Mouse (Mus musculus): ENCODE data around the gene Shisa8.

Shisa8 gene

DNA sequence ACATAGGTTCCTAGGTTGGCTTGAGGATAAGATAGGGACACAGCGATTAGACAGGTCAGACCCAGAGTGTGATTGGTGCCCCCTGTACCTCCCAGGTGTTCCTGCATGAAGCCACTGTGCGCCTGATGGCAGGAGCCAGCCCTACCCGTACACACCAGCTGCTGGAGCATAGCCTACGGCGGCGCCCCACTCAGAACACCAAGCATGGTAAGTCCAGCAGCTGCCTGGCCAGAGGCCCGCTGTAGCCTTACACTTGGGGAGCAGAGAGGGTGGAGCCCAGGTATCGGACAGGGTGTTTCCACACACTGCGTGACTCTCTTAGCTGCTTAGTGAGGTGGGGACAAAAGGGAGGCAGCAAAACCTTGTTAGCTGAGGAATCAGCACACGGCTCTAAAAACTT, 9.5 kb downstream of the Shisa8 start:
- peak; percentile 48 for DNase-seq

- no peak for DNase-seq
These were observed 10.5 kb downstream of the Shisa8 start for GRCm38 (mm10) chr15:82202086-82202485.

DNA sequence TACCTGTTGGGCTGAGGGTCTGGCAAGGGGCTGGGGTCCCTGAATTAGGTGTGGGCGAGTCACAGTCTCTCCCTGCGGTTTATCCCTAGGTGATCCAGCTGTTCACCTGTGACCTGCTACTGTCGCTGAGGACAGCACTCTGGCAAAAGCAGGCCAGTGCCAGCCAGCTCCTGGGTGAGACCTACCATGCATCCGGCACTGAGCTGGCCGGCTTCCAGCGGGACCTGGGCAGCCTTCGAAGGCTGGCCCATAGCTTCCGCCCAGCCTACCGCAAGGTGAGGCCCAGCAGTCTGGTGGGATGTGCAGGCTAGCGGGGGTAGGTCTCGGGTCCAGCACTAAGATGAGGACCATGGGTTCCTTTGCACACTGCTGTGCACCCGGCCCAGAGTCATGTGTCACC, 13.1 kb downstream of the Shisa8 start:
- no peak for DNase-seq

DNA sequence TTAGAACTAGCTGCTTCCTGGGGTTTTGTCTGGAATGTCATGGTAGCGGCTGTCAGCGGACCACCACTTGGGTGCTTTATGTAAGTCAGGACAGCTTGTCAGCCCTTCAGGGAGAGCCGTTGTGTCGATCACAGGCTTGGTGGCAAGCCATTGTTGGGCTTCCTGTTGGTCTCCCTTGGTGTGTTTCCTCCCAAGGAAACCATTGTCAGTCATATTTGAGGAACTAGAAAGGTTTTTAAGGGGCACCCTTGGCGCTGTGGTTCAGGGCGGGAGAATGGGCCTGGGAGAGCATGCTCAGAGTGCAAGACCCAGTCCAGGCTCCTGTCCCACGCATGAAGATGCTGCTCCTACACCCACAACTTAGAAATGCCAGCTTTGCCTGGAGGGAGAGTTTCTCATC, 14.3 kb downstream of the Shisa8 start:
- no peak for DNase-seq

DNA sequence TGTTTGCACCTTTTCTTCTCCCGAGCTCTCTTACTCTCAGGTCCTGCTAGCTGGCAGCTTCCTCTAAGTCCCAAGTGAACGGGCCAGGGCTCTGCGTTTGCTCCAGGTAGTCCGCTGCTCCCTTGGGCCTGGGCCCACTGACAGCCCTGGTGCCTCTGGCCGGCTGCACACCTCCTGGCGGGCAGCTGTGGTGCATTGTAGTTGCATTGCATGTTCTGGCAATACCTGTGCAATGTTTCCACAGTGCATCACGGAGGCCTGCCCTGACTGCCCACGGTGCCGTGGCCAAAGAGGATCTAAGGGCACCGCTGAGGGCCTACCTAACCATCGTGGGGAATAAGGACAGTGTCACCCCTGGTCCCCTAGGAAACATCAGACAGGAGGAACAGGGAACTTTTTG, 14.7 kb downstream of the Shisa8 start:
- no peak for DNase-seq

DNA sequence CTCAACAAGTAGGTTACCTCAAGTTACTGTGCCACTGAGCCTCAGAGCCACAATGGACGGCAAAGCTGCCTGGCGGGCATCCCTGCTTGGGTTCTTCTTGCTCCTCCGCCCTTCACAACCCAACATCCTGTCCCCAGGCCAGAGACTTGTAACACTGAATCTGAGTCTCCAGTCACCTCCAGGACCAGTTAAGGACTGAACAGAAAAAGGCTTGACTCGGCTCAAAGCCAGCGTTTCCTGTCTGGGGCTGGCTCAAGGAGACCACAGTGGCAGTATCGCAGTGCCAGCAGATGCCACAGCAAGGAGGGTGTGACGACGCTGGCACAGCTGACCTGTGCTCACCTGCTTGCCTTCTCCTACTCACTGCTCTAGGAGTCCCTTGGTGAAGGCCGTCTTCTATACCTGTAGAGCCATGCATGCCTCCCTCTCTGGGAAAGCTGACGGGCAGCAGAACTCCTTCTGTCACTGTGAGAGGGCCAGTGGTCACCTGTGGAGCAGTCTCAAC, 15.3 kb downstream of the Shisa8 start:
- no peak for DNase-seq

- no peak for DNase-seq
These were observed 16.3 kb downstream of the Shisa8 start for GRCm38 (mm10) chr15:82196300-82196699.

GRCm38 (mm10) chr15:82192617-82193016, 20.0 kb downstream of the Shisa8 start:
- no peak for DNase-seq

DNA sequence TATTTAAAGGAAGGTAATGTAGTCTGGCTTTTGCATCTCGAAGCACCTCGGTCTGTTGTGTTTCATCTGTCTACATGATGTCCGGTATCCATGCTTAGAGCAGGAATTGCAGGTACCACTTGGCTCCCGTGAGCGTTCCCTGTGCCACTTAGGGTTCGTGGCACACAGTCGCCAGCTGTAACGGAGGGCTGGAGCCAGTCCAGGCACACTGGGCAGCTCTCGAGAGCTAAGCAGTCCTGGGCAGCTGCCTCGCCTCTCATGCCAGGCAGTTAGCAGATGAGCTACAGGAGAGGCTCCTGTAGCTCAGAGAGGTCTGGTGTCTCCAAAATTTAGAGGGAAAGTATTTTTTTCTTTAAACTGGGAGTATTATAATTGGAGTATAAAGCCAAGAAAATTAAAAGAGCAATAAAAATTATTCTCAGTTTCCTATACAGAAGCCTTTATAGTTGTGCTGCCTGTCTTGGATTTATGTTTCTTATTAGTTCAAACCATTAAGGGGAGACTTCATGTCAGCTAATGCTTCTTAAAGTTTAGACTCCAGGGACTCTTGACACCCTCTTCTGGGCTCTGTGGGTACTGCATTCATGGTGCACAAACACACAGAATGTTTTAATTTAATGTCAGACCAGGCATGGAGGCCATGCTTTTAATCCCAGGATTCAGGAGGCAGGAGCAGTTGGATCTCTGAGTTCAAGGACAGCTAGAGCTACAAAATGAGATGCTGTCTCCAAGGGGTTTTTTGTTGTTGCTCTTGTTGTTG, 24.0 kb downstream of the Shisa8 start:
- DNase-seq = no peak

- DNase-seq = no peak
These were observed 24.7 kb downstream of the Shisa8 start for GRCm38 (mm10) chr15:82187924-82188323.

DNA sequence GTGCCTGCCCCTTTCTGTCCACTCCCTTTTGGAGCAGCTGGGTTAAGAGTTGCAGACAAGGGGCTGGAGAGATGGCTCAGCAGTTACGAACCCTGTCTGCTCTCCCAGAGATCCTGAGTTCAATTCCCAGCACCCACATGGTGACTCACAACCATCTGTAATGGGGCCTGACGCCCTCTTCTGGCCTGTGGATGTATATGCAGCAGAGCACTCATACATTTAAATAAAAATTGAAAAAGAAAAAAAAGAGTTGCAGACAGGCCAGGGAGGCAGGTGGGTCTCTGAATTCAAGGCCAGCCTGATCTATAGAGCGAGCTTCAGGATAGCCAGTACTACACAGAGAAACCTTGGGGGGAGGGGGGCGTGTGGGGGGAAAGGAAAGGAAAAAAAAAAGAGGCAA, 25.2 kb downstream of the Shisa8 start:
- no peak for DNase-seq

GRCm38 (mm10) chr15:82186931-82187330, 25.7 kb downstream of the Shisa8 start:
- no peak for DNase-seq

- no peak for DNase-seq
These were observed 26.5 kb downstream of the Shisa8 start for GRCm38 (mm10) chr15:82186131-82186530.

GRCm38 (mm10) chr15:82185062-82185783, 27.4 kb downstream of the Shisa8 start:
- no peak for DNase-seq

DNA sequence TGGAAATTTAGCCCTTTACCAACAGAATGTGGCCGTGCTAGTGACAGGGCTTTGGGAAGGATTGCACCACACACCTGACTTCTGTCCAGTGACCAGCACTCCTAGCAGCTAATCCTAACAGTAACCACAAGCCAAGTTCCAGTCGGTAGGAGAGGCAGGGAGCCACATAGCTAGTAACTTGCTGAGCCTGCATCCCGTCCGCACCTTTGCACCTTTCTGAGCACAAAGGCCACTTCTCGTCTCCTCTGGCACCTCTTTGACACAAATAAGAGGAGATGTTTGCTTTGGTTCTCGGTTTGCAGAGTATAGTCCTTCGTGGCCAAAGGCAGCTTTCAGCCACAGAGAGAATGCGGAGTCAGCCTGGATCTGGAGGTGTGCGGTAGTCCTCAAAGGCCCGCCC, 28.0 kb downstream of the Shisa8 start:
- no peak for DNase-seq

GRCm38 (mm10) chr15:82184183-82184582, 28.4 kb downstream of the Shisa8 start:
- DNase-seq = no peak

DNA sequence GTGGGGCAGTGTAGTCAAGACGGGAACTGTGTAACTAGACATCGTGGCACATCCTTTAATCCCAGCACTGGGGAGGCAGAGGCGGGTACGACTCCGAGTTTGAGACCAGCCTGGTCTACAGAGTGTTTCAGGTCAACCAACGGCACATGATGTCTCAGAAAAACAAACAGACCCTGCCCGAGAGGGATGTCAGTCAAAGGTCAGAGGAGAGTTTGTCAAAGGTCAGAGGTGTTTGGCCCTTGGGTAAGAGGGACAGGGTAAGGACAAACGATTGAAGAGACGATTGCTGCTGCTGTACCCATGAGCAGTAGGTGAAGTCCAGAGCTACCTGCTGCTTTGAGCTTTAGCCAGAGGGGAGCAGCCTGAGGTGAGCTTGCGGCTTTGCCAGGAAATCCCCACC, 29.0 kb downstream of the Shisa8 start:
- DNase-seq = no peak

DNA sequence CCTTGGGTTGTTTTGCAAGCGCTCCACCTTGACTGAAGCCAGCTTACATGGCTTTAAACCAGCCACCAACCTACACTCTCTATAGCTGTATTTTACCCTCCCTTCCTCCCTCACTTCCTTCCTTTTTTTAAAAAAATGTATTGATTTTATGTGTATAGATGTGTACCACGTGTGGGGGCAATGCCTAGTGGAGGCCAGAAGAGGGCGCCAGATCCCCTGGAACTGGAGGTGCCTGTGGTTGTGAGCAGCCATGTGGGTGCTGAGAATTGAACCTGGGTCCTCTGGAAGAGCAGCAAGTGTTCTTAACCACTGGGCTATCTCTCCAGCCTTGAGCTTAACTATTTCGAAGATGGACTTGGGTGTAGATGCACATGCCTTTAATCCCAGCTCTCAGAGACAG, 30.3 kb downstream of the Shisa8 start:
- no peak for DNase-seq

DNA sequence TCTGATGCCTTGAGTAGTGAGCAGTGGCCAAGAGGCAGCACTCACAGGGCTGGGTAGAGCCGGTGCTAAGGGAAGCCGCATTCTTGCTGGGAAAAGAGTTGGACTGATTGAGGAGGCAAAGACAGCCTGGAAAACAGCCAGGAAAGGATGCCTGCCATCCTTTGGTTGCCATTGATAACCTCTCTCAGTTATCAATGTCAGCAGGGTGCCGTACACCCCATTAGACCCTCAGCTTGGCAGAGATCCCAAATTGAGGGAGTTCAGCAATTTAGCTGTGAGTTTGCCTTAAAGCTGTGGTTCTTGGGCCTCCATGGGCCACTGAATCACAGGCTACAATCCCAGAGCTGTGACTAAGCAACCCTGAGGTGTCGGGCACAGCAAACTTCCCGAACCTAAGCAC, 31.5 kb downstream of the Shisa8 start:
- DNase-seq = no peak

- DNase-seq = no peak
These were observed 34.8 kb downstream of the Shisa8 start for GRCm38 (mm10) chr15:82177743-82178290.

DNA sequence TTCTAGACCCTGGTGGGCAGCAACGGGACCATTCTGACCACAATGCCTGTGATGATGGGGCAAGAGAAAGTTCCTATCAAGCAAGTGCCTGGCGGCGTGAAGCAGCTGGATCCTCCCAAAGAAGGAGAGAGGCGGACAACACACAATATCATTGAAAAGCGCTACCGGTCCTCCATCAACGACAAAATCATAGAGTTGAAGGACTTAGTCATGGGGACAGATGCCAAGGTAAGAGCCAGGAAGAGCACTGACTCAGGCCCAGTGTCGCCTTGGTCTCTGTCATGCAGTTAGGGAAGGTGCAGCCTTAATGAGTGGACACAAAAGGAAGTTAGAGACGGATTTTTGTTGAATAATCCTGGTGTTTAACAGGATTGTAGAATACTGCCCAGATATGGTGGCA, 37.5 kb downstream of the Shisa8 start:
- DNase-seq = no peak

GRCm38 (mm10) chr15:82172648-82173047, 40.0 kb downstream of the Shisa8 start:
- DNase-seq = peak; percentile 59

DNA sequence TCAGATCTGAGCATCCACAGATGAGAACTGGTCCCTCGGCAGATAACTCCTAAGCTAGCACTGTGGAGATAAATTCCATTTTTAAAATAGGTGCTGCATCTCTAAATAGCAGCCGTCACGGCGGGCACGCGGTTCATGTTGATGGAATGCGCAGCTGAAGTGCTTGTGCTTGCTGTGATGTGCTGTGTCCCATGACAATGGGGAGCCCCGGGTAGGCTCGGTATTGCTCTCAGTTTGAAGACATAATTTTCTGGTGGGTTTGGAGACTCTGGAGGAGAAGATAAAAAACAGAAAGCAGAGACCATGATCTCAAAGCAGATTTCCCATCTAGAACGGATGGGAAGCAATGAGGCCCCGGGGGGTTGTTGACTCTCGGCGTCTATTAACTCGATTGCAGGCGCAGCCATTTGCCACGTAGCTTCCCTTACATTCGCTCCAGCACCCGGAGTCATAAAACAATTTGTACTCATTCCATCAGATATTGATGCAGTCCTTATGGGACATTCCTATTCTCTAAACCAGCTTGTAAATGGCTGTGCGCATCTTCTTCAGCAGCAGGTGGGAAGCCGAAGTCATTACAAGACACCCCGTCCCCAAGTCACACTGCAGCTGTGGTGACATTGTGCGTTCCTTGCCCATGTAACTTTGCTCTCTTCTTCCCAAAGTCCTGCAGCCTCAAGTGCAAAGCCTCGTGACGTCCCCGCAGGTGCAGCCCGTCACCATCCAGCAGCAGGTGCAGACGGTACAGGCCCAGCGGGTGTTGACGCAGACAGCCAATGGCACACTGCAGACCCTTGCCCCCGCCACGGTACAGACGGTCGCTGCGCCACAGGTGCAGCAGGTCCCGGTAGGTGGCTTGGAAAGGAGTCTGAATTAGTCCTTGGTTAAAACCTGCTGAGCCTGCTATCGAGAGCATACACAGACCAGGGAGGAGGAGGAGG, 41.9 kb downstream of the Shisa8 start:
- peak; percentile 50 for DNase-seq

Measured in cerebellum, adult 8-10 months (tissue).